Mouse (Mus musculus) monocyte, adult 59 days (primary cell): Measurements from ENCODE around the gene 4930415O20Rik. TPM values are rescaled to one million over a fixed set of nuclear protein-coding genes. Genes with fewer than 3 reads are reported as not detected.

Experiments used
- total RNA-seq, 2 experiments: library from RNA; stranded (reverse); gene quantifications; one replicate each; pipeline ENCODE4 v1.2.4; 2023

4930415O20Rik gene
- not detected for total RNA-seq

DNA sequence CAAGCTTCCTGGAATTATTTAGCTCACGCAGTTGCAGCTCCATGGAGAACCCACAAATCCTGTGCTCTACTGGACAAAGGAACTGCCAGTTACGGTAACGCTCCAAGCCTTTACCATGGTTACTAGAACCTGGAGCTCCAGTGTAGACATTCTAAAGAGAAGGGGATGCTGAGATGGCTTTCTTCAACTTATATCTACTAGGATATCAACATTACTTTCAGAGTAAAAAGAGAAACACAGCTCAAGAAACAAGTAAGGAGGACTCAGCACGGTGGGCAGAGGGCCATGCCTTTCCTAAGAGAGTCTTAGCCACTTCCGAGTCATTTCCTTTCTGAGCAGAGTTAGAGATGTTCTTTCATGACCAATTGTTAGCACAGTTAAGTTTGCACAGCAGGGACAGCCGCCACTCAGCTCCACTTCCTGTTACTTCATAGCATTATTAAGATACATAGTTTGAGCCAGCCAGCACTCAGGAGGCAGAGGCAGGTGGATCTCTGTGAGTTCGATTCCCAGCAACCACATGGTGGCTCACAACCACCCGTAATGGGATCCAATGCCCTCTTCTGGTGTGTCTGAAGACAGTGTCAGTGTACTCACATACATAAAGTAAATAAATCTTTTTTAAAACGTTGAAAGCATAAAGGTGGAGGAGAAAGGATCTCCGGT lies at the start of gene 4930415O20Rik, which contains the start of gene Ccnt1:
4930415O20Rik (plus strand) TSS at position 132 of the 666 bp plus-strand sequence.
Ccnt1 (minus strand) TSS at position 51 of the 666 bp plus-strand sequence.

DNA sequence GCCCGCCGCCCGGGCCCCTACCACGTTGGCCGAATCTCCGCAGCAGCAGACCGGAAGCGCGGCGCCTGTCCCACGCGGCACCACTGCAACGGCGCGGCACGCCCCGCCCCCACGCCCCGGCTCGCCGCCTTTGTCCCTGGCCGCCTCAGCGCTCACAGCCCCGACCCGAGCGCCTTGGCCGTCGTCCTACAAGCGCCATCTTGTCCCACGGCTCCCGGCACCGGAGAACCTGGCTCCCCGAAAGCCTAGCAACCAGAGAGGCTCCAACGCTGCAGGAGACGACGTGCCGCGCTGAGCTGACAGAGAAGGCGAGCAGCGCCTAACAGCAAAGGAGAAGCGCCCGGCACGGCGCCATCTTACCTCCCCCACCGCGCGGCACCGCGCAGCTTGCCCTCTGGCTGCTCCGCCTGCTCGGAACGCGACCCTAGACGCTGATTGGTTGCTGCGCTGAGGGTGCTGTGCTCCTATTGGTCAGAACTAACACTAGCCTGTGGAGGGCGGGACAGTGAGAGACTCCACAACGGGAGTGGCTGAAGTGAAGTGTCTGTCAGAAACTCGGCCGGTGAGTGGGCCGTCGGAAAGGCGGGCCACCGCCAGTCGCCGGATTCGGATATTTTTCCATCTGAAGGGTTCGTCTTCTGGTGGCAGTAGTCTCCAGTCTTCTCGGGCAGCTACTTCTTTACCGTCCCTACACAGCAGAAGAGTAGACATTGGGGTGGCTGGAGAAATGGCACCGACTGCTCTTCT lies 36.8 kb upstream of the 4930415O20Rik start, which contains the start of gene Kansl2:
Kansl2 (minus strand) TSS at position 384 of the 747 bp plus-strand sequence.

DNA sequence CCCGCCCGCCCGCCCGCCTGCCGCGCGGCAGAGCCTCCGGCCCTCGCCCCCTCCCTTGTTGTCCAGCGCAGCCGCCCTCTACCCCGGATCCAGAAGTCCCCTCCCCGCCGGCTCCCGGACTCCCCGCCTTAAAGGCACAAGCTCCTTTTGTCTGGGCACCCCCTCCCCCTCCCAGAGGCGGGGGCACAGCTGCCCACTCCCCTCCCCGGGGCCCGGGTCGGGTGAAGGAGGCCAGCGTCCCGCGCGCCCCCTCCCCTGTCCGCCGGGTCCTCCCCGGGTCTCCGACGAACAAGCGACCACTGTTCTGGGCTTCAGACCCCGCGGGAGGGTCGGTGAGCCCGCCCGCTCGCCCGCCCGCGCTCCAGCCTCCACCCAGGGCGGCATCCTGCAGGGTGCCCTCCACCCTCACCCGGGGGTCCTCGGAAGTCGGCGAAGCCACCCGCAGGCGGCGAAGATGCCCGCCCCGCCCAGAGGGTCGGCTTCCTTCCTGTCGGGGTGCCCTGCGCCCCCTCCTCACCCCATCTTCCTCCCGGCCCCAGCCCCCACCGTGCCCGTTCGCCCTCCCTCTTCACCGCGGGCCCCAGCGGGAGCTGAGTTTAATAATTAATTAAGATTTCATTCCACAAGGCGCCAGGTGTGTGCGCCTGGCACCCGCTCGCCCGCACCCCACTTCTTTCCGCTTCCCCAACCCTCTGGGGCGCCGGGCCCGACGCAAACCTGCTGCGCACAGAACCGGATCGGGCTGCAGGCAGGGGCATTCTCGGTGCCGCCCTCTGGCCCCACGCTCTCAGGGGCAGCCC lies 38.7 kb downstream of the 4930415O20Rik start, which contains the start of gene Adcy6:
Adcy6 (minus strand) TSS at position 746 of the 800 bp plus-strand sequence.

DNA sequence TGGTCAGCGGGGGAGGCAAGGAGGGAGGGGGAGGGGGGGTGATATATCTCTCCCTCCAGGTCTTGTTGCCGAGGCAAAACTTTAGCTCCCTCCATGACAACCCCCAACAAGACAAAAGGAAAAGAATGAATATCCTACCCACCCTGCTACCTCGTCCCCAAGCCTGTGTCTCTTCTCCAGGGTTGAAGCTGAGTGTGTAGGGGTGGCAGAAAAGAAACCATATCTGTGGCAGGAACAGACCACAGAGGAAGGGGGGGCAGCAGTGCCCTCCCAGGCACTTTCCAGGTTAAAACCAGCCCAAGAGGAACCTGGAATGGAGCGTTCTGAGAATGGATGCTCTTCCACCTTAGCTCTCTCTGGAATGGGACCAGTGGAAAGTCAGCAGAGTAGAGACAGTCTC lies 59.7 kb downstream of the 4930415O20Rik start, which contains the start of gene Cacnb3:
Cacnb3 (plus strand) TSS at position 301 of the 400 bp plus-strand sequence.

Other genes starting within 250 kb of the 4930415O20Rik start
- gene Olfr284, start 230.0 kb upstream of the 4930415O20Rik start, total RNA-seq = not detected
- not detected for gene Olfr283, start 190.1 kb upstream of the 4930415O20Rik start, total RNA-seq
- not detected for gene Olfr282, start 139.8 kb upstream of the 4930415O20Rik start, total RNA-seq
- gene Olfr281, start 118.4 kb upstream of the 4930415O20Rik start, total RNA-seq = not detected
- gene OR5BS1P, start 101.1 kb upstream of the 4930415O20Rik start, total RNA-seq = not detected
- gene Lalba, start 88.3 kb upstream of the 4930415O20Rik start, total RNA-seq = under 1 TPM in 1 of 2 experiments, not detected in 1; 0.73 TPM
- not detected for gene Olfr279, start 78.6 kb upstream of the 4930415O20Rik start, total RNA-seq
- 10 to 100 TPM; 45.3 to 45.5 TPM for gene Kansl2, start 36.7 kb upstream of the 4930415O20Rik start, total RNA-seq
- 10 to 100 TPM; 81.2 to 85.4 TPM for gene Ccnt1, start 81 bp upstream of the 4930415O20Rik start, total RNA-seq
- gene Adcy6, start 39.1 kb downstream of the 4930415O20Rik start, total RNA-seq = 1 to 10 TPM; 3.5 to 4.2 TPM
- 1 to 10 TPM; 4.1 to 4.7 TPM for gene Cacnb3, start 59.8 kb downstream of the 4930415O20Rik start, total RNA-seq
- gene Ddx23, start 91.9 kb downstream of the 4930415O20Rik start, total RNA-seq = 100 to 1,000 TPM in 1 of 2 experiments, 10 to 100 TPM in 1; 97.7 to 139 TPM
- 1 to 10 TPM; 3.8 to 5.4 TPM for gene Rnd1, start 106.5 kb downstream of the 4930415O20Rik start, total RNA-seq
- gene Ccdc65, start 137.2 kb downstream of the 4930415O20Rik start, total RNA-seq = not detected
- gene Fkbp11, start 157.2 kb downstream of the 4930415O20Rik start, total RNA-seq = 1 to 10 TPM in 1 of 2 experiments, under 1 TPM in 1; 0.94 to 1.3 TPM
- gene Arf3, start 192.2 kb downstream of the 4930415O20Rik start, total RNA-seq = 10 to 100 TPM; 85.4 to 92.2 TPM
- not detected for gene Wnt10b, start 207.1 kb downstream of the 4930415O20Rik start, total RNA-seq
- not detected for gene Wnt1, start 218.9 kb downstream of the 4930415O20Rik start, total RNA-seq
- not detected for gene Ddn, start 238.5 kb downstream of the 4930415O20Rik start, total RNA-seq